Mouse (Mus musculus) gastrocnemius, postnatal 4 days (tissue): ENCODE measurements around the gene Nck2. TPM values are rescaled to one million over a fixed set of nuclear protein-coding genes. Genes with fewer than 3 reads are reported as not detected.

Experiments
- DNase-seq, 2 experiments: peaks; one replicate each; pipeline ENCODE4 v3.0.0; 2021 to 2022; ENCODE audit warnings: low spot score in 2 of 2, mixed read lengths in 2 of 2
- total RNA-seq, 2 experiments: library from RNA; stranded (reverse); gene quantifications; 2 replicates each; pipeline ENCODE4 v1.2.3; 2021

Nck2 gene
- total RNA-seq, 2 experiments from 2014 or later = 40.6 to 46.5 TPM

GRCm38 (mm10) chr1:43497951-43498350, 53.6 kb downstream of the Nck2 start:
- no peak for DNase-seq

GRCm38 (mm10) chr1:43500121-43500520, 55.7 kb downstream of the Nck2 start:
- DNase-seq = no peak

- DNase-seq = no peak
Observed at GRCm38 (mm10) chr1:43501143-43501919, 57.0 kb downstream of the Nck2 start.

DNA sequence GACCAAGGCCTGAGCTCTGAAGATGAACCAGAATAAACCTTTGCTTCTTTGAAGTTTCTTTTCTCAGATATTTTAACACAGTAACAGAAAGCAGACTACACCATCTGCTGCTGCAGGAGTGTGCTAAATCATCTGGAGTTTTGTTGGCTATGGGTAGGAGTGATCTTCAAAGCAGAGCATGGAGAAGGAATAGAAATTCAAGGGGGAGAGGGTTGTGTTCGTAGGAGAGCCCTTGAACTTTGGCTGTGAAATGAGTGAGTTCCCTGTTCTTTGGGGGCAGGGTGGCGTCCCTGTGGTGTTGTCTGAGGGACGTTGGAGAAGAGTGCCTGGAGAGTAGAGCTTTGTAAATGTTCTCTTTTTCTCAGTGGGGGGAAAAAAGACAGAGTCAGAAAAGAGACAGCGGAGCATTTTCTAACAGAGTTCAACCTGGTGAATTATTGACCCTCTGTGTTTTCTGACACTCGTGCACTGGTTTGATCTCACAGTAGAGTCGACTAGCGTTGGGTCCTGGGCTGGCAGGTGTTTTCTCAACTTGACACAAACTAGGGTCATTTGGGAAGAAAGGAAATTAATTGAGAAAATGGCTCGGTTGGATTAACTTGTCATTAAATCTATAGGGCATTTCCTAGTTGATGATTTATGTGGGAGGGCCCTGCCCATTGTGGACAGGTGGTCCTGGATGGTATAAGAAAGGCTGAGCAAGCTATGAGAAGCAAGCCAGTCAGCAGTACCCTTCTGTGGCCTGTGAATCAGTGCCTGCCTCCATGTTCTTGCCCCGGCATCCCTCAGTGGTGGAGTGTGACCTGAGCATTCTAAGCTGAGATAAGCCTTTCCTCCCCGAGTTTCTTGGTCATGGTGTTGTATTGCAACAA, 57.8 kb downstream of the Nck2 start:
- DNase-seq = no peak

DNA sequence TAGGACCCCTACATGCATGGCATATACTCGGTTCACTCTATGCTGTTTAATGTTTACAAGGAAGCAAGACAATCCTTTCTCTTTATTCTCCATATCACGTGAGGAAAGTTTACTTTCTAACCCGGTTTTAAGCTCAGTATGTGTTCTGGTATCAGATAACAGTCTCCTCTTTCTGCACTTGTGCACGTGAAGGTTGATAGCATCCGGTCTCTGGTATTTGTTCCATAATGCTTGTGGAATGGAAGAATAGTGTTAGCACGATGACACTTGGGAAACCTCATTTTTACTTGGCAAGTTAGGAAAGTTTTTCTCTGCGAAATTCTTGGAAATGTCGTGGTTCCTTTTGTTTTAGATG, 58.4 kb downstream of the Nck2 start:
- DNase-seq = no peak

DNA sequence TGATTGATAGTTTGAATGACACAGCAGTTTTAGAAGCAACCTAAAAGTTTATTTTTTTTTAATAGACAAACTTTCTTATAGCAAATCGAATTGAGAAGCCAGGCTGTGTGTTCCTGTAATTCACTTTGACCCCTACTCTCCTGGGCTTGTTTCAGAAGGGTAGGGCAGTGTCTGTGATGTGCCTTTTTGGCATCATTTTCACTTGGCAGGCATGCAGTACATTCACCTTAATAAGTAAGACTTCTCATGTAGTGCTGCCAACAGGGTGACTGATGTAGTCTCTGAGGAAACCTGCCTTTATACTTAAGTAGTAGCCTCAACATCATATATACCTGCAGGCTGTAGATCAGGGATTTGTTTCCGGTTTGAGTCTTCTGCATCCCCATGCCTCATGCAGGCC, 58.9 kb downstream of the Nck2 start:
- DNase-seq = no peak

DNA sequence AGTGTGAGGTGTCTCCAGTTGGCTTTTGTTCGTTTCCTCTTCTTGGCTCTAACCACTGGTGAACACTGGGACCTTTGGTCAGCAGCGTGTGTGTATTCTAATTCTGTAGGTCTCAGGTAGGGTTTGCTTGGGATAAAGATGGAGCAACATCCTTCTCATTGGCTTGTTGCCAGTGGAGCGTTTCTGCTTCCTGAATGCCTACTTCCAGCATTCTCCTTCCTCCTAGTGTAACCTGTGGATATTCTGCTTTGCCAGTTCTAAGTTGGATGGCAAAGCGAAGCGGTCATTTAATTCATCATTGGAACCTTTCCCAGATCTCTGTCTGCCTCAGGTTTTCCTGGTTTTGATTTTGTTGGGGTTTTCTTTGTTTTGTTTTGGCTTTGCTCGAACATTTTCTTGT, 59.3 kb downstream of the Nck2 start:
- no peak for DNase-seq

DNA sequence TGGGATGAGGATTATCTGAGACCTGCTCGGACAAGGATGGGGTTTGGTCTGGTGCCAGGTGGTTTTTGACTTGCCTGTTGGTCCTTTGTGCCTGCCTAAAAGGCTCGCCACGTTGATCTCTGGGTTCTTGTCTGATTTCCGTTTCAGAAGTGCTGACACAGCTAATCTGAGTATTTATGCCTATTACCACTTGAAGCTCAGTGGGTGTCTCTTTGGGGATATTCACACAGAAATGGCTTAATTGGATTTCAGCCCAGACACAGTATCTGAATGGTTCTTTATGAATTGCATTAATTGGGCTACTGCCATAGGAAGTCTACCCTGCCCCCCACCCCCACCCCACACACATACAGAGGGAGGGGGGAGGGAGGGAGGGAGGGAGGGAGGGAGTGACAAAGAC, 59.9 kb downstream of the Nck2 start:
- DNase-seq = no peak

GRCm38 (mm10) chr1:43506638-43507037, 62.3 kb downstream of the Nck2 start:
- DNase-seq = no peak

GRCm38 (mm10) chr1:43507809-43508208, 63.4 kb downstream of the Nck2 start:
- no peak for DNase-seq

DNA sequence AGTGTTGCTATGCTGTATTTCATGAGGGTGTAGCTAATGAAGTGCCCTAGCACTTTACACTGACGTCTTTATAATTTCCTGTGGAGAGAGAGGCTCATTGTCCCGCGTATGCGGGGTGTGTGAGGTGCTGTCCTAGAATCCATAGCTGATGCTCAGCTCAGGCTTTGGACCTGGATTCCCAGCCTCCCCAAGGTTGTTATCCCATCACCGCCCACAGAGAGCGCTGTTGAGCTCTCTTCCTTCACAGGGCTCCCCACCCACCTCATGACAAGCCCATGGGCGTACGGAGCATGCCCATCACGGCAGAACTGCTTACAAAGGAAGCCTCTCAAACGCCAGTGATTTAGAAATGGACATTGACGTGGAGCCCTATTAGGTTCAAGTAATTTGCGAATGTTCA, 66.9 kb downstream of the Nck2 start:
- no peak for DNase-seq

- no peak for DNase-seq
Observed at GRCm38 (mm10) chr1:43511667-43512066, 67.3 kb downstream of the Nck2 start.

DNA sequence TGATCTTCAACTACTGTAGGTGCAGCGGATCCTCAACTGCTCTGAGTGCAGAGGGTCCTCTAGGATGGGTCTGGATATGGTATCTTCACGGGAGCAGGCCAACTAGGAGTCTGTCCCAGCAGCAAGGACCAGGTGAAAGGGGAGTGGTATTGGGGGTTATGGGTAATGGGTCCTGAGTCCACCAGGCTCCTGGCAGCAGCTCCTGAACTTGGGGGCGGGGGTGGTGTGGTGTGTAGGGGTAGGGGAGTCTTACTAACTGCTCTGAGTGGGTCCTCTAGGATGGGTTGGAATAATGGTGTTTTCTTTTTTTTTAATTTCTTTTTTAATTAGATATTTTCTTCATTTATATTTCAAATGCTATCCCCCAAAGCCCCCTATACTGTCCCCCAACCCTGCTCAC, 73.0 kb downstream of the Nck2 start:
- no peak for DNase-seq

GRCm38 (mm10) chr1:43520216-43520988, 76.0 kb downstream of the Nck2 start:
- DNase-seq = no peak

GRCm38 (mm10) chr1:43520989-43521371, 76.6 kb downstream of the Nck2 start:
- DNase-seq = no peak

DNA sequence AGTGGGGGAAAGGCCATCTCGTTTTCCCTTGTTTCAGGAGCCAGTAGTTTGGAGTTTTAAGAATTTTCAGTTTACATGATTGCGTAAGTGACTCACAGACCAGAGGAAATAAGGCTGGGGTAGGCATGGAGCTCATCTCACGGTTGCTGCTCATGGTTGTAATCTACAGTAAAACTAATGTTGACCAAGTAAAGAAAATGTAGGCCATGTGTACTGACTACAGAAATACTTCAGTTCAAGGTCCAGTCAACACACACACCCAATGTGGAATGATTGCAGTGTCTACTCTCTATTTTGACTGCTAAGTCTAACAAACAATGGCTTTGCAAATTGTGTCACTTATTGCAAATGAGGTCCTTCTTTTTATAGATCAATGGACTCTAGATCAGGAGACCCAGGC, 77.1 kb downstream of the Nck2 start:
- DNase-seq = no peak

DNA sequence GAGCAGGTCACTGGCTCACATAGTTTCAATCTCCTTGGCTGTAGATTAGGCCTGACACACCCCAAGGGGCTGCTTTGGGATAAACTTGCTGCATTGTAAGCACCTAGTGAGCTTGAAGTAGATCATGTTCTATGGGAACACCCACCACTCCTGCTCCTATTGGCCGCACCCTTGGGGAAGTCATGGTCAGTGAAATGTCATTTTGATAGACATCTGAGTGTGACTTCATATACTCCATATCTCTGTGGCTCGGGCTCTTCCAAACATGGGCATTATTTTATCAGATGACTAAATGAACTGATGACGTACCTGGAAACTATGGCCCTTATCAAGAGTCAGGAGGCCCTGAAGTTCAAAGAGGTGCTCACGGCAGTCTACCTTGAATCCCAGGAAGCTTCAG, 77.6 kb downstream of the Nck2 start:
- DNase-seq = no peak

DNA sequence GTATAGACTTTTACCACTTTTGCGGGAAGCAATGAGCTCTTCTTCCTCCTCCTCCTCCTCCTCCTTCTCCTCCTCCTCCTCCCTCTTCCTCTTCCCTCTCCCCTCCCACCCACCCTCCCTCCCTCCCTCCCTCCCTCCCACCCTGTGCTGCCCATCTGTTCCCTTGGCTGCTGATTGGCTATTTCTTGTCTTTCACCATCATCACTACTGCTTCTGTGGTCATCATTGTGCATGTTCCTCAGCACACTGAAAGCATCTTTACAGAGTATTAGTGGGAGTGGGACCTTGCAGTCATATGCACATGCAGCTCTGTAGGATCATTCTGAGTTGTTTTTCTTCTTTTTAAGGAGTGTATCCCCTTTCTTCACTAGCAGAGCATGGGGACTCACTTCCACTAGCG, 78.6 kb downstream of the Nck2 start:
- DNase-seq = no peak

- DNase-seq = no peak
Observed at GRCm38 (mm10) chr1:43524332-43524731, 80.0 kb downstream of the Nck2 start.

- no peak for DNase-seq
Observed at GRCm38 (mm10) chr1:43528275-43528674, 83.9 kb downstream of the Nck2 start.

DNA sequence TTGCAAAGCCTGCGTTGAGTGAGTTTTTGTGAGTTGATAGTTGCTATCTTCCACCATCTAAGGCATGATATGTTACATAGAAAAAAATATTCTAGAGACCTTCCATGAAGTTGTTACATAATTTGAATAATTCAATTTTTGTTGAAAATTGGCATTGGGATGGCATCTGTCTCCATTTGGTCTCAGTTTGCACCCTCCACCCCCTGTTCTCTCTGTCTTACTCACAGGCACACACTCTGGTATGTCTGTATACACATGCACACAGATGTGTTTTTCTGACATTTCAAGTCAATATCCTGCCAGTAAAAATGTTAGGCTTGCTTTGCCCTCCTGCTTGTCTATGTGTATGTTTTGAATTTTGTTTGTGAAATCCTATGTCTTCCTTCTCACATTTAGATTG, 84.7 kb downstream of the Nck2 start:
- no peak for DNase-seq
